Mouse (Mus musculus): ENCODE results near the gene CT030661.1. TPM values are rescaled to one million over a fixed set of nuclear protein-coding genes. Genes with fewer than 3 reads are reported as not detected.
A peak's percentile ranks its signal among the peaks of the same experiment; 100 is the strongest.
"Not testable (repeated sequence)": the region's sequence is repeated elsewhere in the genome, so short reads cannot be mapped to it uniquely, and the experiment has no call there.

CT030661.1 gene
- 13.4 and 15.8 TPM in 2 replicates for polyA plus RNA-seq (2015; fragmentation: Nextera tagmentation; extraction: Ambion mirVana)

- H3K27me3 ChIP-seq (replicated peaks; ENCODE audit: control insufficient read depth, insufficient read depth, low read length); H3K36me3 ChIP-seq (ENCODE audit: control insufficient read depth, insufficient read depth); H3K9me3 ChIP-seq (ENCODE audit: control insufficient read depth, low read length); H3K4me1 ChIP-seq (replicated peaks; ENCODE audit: control insufficient read depth, insufficient read depth, low read length): not testable (repeated sequence)
- H3K27ac ChIP-seq (ENCODE audit: low read length): 0 out of 2 replicates have a peak within 1 kb of the TSS, but pooled peaks have one; percentile 47
- whole genome bisulfite sequencing: under 1% methylated on average over 20 of the region's 20 CpGs
- peak within 1 kb of the TSS; percentile 60 for H3K4me3 ChIP-seq (replicated peaks; ENCODE audit: low read length)
- peak within 1 kb of the TSS; percentile 65 for H3K9ac ChIP-seq (replicated peaks; ENCODE audit: low read depth, low read length)
- ATAC-seq: peak; percentile 99
- peak within 1 kb of the TSS; percentile 58 for H3K4me2 ChIP-seq (ENCODE audit: low read length)
These were observed at the start of gene CT030661.1 for GRCm38 (mm10) chr17:22314730-22315226. CT030661.1 (minus strand) TSS chr17:22314837.

- 90% methylated on average over 3 of the region's 3 CpGs for WGBS
- ATAC-seq: no peak
- H3K27me3 ChIP-seq (replicated peaks; ENCODE audit: control insufficient read depth, insufficient read depth, low read length): no peaks in the 10 kb centered on the region
- no peak overlapping the region for H3K27ac ChIP-seq (ENCODE audit: low read length)
- no peak overlapping the region for H3K9ac ChIP-seq (replicated peaks; ENCODE audit: low read depth, low read length)
- H3K9me3 ChIP-seq (ENCODE audit: control insufficient read depth, low read length): peaks cover 20% of the 10 kb centered on the region
- peaks cover 14% of the 10 kb centered on the region for H3K4me1 ChIP-seq (replicated peaks; ENCODE audit: control insufficient read depth, insufficient read depth, low read length)
- no peak overlapping the region for H3K4me3 ChIP-seq (replicated peaks; ENCODE audit: low read length)
- H3K4me2 ChIP-seq (ENCODE audit: low read length): no peak overlapping the region
- H3K36me3 ChIP-seq (ENCODE audit: control insufficient read depth, insufficient read depth): peaks cover 7% of the 10 kb centered on the region
These were observed 49.3 kb upstream of the CT030661.1 start for GRCm38 (mm10) chr17:22363895-22364294.

DNA sequence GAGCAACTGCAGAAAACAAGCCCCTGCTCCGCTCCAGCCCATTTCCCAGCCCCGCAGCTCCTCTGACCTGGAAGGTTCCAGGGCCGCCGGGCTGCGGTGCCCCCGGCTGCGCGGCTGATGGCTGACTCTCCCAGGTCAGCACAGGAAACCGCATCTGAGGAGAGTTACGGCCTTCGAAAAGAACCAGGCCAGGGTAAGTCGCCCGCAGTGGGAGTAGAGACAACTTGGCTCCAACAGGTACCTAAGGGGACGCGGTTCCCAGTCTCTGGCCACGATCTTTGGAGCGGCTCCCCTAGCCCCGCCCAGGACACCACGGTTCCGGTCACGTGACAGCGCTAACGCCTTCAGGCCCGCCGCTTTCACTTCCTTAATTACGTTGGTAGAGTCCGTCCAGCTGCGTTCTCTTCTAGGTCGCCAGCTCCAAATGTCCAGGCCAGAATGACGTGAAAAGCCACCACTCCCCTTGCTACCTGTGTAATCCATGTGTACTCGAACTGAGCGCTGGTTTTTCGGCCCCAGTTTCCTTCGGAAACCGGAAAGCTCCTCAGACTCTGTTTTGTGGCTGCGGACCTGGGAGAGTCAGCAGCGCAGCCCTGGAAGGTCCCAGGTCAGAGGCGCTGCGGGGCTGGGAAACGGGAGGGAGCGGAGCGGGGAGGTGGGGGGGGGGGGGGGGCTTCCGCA lies 46.6 kb upstream of the CT030661.1 start, which contains the start of the genes Zfp944 and Zfp758:
Gene Zfp944, minus strand, starts transcription at position 300 of the 681 bp plus-strand sequence.
Gene Zfp758, plus strand, starts transcription at position 353 of the 681 bp plus-strand sequence.
- peak; percentile 97 for ATAC-seq
- H3K27me3 ChIP-seq (replicated peaks; ENCODE audit: control insufficient read depth, insufficient read depth, low read length); H3K36me3 ChIP-seq (ENCODE audit: control insufficient read depth, insufficient read depth); H3K9me3 ChIP-seq (ENCODE audit: control insufficient read depth, low read length): not testable (repeated sequence)
- Histone ChIP-seq H3K4me3 (replicated peaks; ENCODE audit: low read length) (peak within 1 kb of the TSS; percentile 64), H3K27ac (ENCODE audit: low read length) (peak within 1 kb of the TSS; percentile 33; the same call in 1 of the 2 replicates), H3K4me1 (replicated peaks; ENCODE audit: control insufficient read depth, insufficient read depth, low read length) (peaks cover 14% of the 10 kb centered on the region), H3K9ac (replicated peaks; ENCODE audit: low read depth, low read length) (peak within 1 kb of the TSS; percentile 73), H3K4me2 (ENCODE audit: low read length) (peak within 1 kb of the TSS; percentile 64)
- WGBS: 0% methylated on average over 24 of the region's 43 CpGs

- 28% methylated on average over 5 of the region's 5 CpGs for WGBS
- H3K27me3 ChIP-seq (replicated peaks; ENCODE audit: control insufficient read depth, insufficient read depth, low read length): no peaks in the 10 kb centered on the region
- H3K4me2 ChIP-seq (ENCODE audit: low read length): peak overlapping the region; percentile 64
- peak overlapping the region; percentile 64 for H3K4me3 ChIP-seq (replicated peaks; ENCODE audit: low read length)
- H3K27ac ChIP-seq (ENCODE audit: low read length): no peak overlapping the region
- H3K9me3 ChIP-seq (ENCODE audit: control insufficient read depth, low read length): peaks cover 6% of the 10 kb centered on the region; the same call in 1 of the 2 replicates
- ATAC-seq: peak; percentile 14; the same call in 1 of the 2 replicates
- H3K4me1 ChIP-seq (replicated peaks; ENCODE audit: control insufficient read depth, insufficient read depth, low read length): peaks cover 14% of the 10 kb centered on the region
- H3K9ac ChIP-seq (replicated peaks; ENCODE audit: low read depth, low read length): peak overlapping the region; percentile 26; the same call in 1 of the 2 replicates
- H3K36me3 ChIP-seq (ENCODE audit: control insufficient read depth, insufficient read depth): peaks cover 4% of the 10 kb centered on the region; the same call in 1 of the 2 replicates
These were observed 45.9 kb upstream of the CT030661.1 start for GRCm38 (mm10) chr17:22360572-22360971.

DNA sequence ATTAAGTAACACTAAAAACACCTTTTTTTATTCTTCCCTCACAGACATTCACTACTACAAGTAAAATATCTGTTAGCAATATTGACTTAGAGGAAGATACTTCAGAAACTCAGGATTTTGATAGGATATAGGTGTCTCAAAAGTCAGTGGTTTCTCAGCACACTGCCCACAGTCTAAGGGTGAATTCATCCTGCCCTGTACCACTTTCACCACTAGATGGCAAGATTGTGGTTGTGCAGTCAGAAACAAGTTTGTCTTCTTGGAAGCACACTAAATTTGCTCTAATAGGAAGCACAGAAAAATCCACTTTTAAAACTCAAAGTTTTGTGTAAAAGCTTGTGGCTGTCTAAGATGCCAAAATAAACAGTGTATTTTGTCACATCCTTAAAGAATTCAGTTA lies 38.2 kb upstream of the CT030661.1 start:
- H3K9me3 ChIP-seq (ENCODE audit: control insufficient read depth, low read length): no peaks in the 10 kb centered on the region
- no peaks in the 10 kb centered on the region for H3K27me3 ChIP-seq (replicated peaks; ENCODE audit: control insufficient read depth, insufficient read depth, low read length)
- no peak overlapping the region for H3K9ac ChIP-seq (replicated peaks; ENCODE audit: low read depth, low read length)
- H3K4me2 ChIP-seq (ENCODE audit: low read length): no peak overlapping the region
- H3K4me1 ChIP-seq (replicated peaks; ENCODE audit: control insufficient read depth, insufficient read depth, low read length): no peaks in the 10 kb centered on the region
- H3K36me3 ChIP-seq (ENCODE audit: control insufficient read depth, insufficient read depth): peaks cover 9% of the 10 kb centered on the region
- no peak overlapping the region for H3K4me3 ChIP-seq (replicated peaks; ENCODE audit: low read length)
- no peak for ATAC-seq
- no peak overlapping the region for H3K27ac ChIP-seq (ENCODE audit: low read length)

DNA sequence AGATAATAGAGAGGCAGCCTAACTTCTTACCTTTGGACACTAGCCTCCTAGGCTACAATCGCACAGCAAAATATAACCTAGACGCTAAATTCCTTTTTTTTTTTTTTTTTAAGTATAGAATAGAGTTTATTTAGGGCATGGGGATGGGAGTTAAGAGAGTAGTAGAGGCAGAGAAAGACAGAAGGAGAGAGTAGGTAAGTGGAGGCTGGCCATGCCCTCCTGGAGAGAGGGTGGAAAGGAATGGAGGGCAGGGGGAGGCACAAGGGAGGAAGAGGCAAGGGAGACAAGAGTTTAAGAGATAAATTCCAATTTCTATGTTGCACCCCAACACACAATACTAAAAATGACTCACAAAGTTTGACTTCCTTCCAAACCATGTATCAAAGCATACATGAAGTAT lies 610 bp upstream of the CT030661.1 start:
- not testable (repeated sequence) for H3K36me3 ChIP-seq (ENCODE audit: control insufficient read depth, insufficient read depth); H3K27ac ChIP-seq (ENCODE audit: low read length); H3K9me3 ChIP-seq (ENCODE audit: control insufficient read depth, low read length); ATAC-seq; H3K4me1 ChIP-seq (replicated peaks; ENCODE audit: control insufficient read depth, insufficient read depth, low read length); H3K27me3 ChIP-seq (replicated peaks; ENCODE audit: control insufficient read depth, insufficient read depth, low read length)
- H3K9ac ChIP-seq (replicated peaks; ENCODE audit: low read depth, low read length): peak overlapping the region; percentile 50
- H3K4me2 ChIP-seq (ENCODE audit: low read length): peak overlapping the region; percentile 58
- 20% methylated on average over 2 of the region's 2 CpGs for WGBS
- H3K4me3 ChIP-seq (replicated peaks; ENCODE audit: low read length): peak overlapping the region; percentile 60

- H3K27me3 ChIP-seq (replicated peaks; ENCODE audit: control insufficient read depth, insufficient read depth, low read length); H3K4me1 ChIP-seq (replicated peaks; ENCODE audit: control insufficient read depth, insufficient read depth, low read length); H3K27ac ChIP-seq (ENCODE audit: low read length); H3K36me3 ChIP-seq (ENCODE audit: control insufficient read depth, insufficient read depth); H3K9me3 ChIP-seq (ENCODE audit: control insufficient read depth, low read length): not testable (repeated sequence)
- peak; percentile 68 for ATAC-seq
- peak overlapping the region; percentile 65 for H3K9ac ChIP-seq (replicated peaks; ENCODE audit: low read depth, low read length)
- H3K4me2 ChIP-seq (ENCODE audit: low read length): peak overlapping the region; percentile 51
- peak overlapping the region; percentile 60 for H3K4me3 ChIP-seq (replicated peaks; ENCODE audit: low read length)
- WGBS: 0% methylated on average over 3 of the region's 3 CpGs
These were observed 418 bp downstream of the CT030661.1 start for GRCm38 (mm10) chr17:22314219-22314618.

Other genes with a start within 250 kb of the CT030661.1 start
- 1.9 and 2.0 TPM in 2 replicates for gene Zfp947, start 148.6 kb downstream of the CT030661.1 start, polyA plus RNA-seq (2015; fragmentation: Nextera tagmentation; extraction: Ambion mirVana)
- gene Zfp994, start 89.2 kb downstream of the CT030661.1 start, polyA plus RNA-seq (2015; fragmentation: Nextera tagmentation; extraction: Ambion mirVana): 4.4 and 6.1 TPM in 2 replicates
- gene Zfp944, start 46.6 kb upstream of the CT030661.1 start, polyA plus RNA-seq (2015; fragmentation: Nextera tagmentation; extraction: Ambion mirVana): 20.9 and 24.5 TPM in 2 replicates
- 9.7 and 10.2 TPM in 2 replicates for gene Zfp758, start 46.6 kb upstream of the CT030661.1 start, polyA plus RNA-seq (2015; fragmentation: Nextera tagmentation; extraction: Ambion mirVana)
- 41.4 and 44.5 TPM in 2 replicates for gene Zfp946, start 109.4 kb upstream of the CT030661.1 start, polyA plus RNA-seq (2015; fragmentation: Nextera tagmentation; extraction: Ambion mirVana)

Measured in forebrain, embryonic 16.5 days (tissue).